Mouse (Mus musculus) embryonic stem cell, embryonic (primary cell): Measurements from ENCODE around the gene Agl.

Experiments used
- CTCF ChIA-PET, 4 experiments: fragments of 300-600 bp in 2 of 4; fragments of 350-600 bp in 2 of 4; sonication (Branson Sonifier 250); formaldehyde crosslinking; loops; one replicate each; lab custom pipeline; 2022; ENCODE audit warnings: inconsistent platforms in 2 of 4; lab: Charles Lee
- POLR2A ChIA-PET, 4 experiments: fragments of 300-600 bp in 2 of 4; fragments of 350-600 bp in 2 of 4; sonication (Branson Sonifier 250); formaldehyde crosslinking; loops; one replicate each; lab custom pipeline; 2022; ENCODE audit warnings: antibody characterized with exemption in 4 of 4, inconsistent platforms in 1 of 4; lab: Charles Lee

Agl gene

GRCm38 (mm10) chr3:116807811-116808506 is at the start of gene Agl:
Gene Agl, minus strand, starts transcription at chr3:116808166.
- CTCF ChIA-PET: interaction anchor here in 2 of 4 experiments (0.5 to 1.1 kb wide), 2 partner anchors 28 to 474 kb away, joined by 4 read pairs; no protein-coding TSS in a partner anchor
- POLR2A ChIA-PET: interaction anchor here in 2 of 4 experiments (0.6 to 2.6 kb wide), 8 partner anchors 10 to 213 kb away, joined by 3 to 8 read pairs (median 4); partner anchors contain the start of gene Sass6 (in 1 of the 2)

- CTCF ChIA-PET: interaction anchor here in 2 of 4 experiments (0.5 kb wide), 2 partner anchors 67 to 532 kb away, joined by 3 to 4 read pairs; no protein-coding TSS in a partner anchor
- POLR2A ChIA-PET: interaction anchor here in 1 of 4 experiments (0.8 to 1.3 kb wide), 4 partner anchors 11 to 23 kb away, joined by 3 to 6 read pairs (median 4); no protein-coding TSS in a partner anchor
Observed at GRCm38 (mm10) chr3:116857611-116858010, 49.6 kb upstream of the Agl start.

- POLR2A ChIA-PET: interaction anchor here in 2 of 4 experiments (0.6 to 1.3 kb wide), 6 partner anchors 9 to 1226 kb away, joined by 3 to 4 read pairs (median 3); no protein-coding TSS in a partner anchor
- CTCF ChIA-PET: no interaction called here
Observed at GRCm38 (mm10) chr3:116852421-116852820, 44.5 kb upstream of the Agl start.

DNA sequence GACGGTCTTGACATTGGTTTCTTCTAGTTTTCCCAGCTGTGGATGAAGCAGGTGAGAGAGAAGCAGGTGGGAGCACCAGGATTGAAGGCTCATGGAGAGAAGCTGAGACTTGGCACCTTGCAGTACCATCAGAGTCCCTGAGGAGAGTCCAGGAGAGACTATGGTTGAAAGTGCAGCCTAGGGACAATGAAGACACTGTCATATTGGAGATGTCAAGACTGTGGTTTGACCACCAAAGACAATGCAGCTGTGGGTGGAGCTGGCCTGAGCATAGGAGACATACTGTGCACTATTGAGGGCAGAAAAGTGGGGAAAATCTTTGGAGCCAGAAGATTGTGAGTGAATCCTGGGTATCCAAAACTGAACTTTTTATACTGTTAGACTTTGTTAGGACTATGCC is 42.4 kb upstream of the Agl start:
- POLR2A ChIA-PET: interaction anchor here in 1 of 4 experiments (0.8 to 0.9 kb wide), 2 partner anchors 9 to 11 kb away, joined by 3 read pairs; partner anchors contain the start of gene Frrs1
- CTCF ChIA-PET: no interaction called here

GRCm38 (mm10) chr3:116848936-116849335 is 41.0 kb upstream of the Agl start:
- ChIA-PET CTCF (no interaction called here), POLR2A (interaction anchor here in 3 of 4 experiments (0.6 to 0.7 kb wide), 3 partner anchors 13 to 1200 kb away, joined by 3 to 5 read pairs (median 4); no protein-coding TSS in a partner anchor)

GRCm38 (mm10) chr3:116848099-116848498 is 40.1 kb upstream of the Agl start:
- ChIA-PET CTCF (no interaction called here), POLR2A (no interaction called here)

DNA sequence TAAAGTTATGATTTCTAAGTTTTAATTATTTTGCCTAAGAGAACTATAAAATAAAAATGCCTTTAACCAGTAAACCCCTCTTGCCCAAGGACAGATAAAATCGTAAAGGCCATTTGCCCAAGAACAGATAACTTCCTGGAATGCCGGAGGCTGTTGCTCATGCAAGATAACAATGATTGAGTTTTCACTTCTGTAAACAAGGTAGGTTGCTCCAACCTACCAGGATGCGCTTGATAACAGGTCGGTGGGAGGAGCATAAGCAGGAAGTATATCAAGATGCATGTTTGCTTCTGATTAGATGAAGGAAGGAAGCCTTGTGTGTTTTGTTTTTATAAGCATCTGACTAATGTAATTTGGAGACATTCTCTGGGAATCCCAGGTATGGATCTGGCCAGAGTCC is 38.1 kb upstream of the Agl start:
- ChIA-PET CTCF (no interaction called here), POLR2A (interaction anchor here in 2 of 4 experiments (1.3 to 1.9 kb wide), 2 partner anchors 15 to 25 kb away, joined by 3 to 6 read pairs; no protein-coding TSS in a partner anchor)

- CTCF ChIA-PET: interaction anchor here in 1 of 4 experiments (0.5 to 0.7 kb wide), 2 partner anchors 49 to 364 kb away, joined by 3 read pairs; no protein-coding TSS in a partner anchor
- POLR2A ChIA-PET: interaction anchor here in 2 of 4 experiments (0.6 to 1.9 kb wide), 3 partner anchors 16 to 224 kb away, joined by 3 to 6 read pairs (median 3); no protein-coding TSS in a partner anchor
Observed at GRCm38 (mm10) chr3:116844880-116845579, 37.1 kb upstream of the Agl start.

- ChIA-PET POLR2A (interaction anchor here (0.6 to 2.5 kb wide), 13 partner anchors 11 to 511 kb away, joined by 3 to 16 read pairs (median 4); partner anchors contain the start of gene Frrs1 (in 1 of the 4)), CTCF (interaction anchor here in 2 of 4 experiments (0.6 to 0.9 kb wide), 5 partner anchors 15 to 501 kb away, joined by 3 to 4 read pairs (median 4); partner anchors contain the start of gene Dbt (in 1 of the 2))
Observed at GRCm38 (mm10) chr3:116841311-116841710, 33.3 kb upstream of the Agl start.

DNA sequence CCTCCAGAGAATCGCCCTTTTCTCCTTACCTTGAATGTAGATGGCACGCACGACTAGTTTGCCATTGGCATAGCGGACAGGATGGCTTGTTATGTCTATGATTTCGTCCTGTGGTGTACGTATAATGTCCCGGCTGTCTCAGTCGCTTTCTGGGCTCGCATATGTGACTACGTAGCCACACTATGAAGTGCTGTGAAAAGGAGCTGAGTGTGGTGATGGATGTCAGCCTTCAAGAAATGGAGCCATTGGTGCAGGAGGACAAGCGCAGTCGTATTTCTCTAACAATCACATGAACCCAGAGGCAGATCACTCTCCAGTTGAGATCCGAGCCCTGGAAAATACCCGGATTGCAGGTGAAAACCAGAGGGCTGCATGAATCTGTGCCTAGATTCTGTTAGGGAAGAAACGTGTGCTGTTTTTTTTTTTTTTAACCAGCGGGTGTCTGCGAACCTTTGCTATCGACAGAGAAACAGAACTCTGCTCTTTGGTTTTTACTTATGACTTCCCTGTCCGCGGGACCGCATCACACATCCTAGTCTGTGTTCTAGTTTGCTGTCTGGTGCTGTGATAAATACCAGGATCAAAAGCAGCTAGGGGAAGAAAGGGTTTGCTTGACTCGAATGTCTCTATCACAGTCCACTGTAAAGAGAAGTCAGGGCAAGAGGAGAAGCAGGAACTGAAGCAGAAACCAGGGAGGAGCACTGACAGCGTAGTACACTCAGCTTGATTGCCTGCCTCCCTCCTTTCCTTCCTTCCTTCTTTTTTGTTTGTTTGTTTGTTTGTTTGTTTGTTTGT is 28.9 kb upstream of the Agl start:
- CTCF ChIA-PET: interaction anchor here in 3 of 4 experiments (0.7 to 3.4 kb wide), 18 partner anchors 14 to 900 kb away, joined by 3 to 20 read pairs (median 6); partner anchors contain the start of gene Dbt (in 1 of the 3)

GRCm38 (mm10) chr3:116835770-116836680 is 28.1 kb upstream of the Agl start:
- ChIA-PET CTCF (interaction anchor here (0.5 to 3.4 kb wide), 34 partner anchors 13 to 899 kb away, joined by 3 to 19 read pairs (median 4); partner anchors contain the start of gene Dbt (in 1 of the 4)), POLR2A (interaction anchor here (0.6 to 2.8 kb wide), 31 partner anchors 10 to 719 kb away, joined by 3 to 18 read pairs (median 4); partner anchors contain the start of genes Frrs1 (in 2 of the 4), Agl (in 1 of the 4), Dbt (in 1 of the 4) and Rtca (in 1 of the 4))

More for the DNA sequence above, 28.9 kb upstream of the Agl start:
- POLR2A ChIA-PET: interaction anchor here (0.6 to 2.8 kb wide), 23 partner anchors 12 to 572 kb away, joined by 3 to 18 read pairs (median 4); partner anchors contain the start of genes Frrs1 (in 2 of the 4), Agl (in 1 of the 4) and Rtca (in 1 of the 4)

DNA sequence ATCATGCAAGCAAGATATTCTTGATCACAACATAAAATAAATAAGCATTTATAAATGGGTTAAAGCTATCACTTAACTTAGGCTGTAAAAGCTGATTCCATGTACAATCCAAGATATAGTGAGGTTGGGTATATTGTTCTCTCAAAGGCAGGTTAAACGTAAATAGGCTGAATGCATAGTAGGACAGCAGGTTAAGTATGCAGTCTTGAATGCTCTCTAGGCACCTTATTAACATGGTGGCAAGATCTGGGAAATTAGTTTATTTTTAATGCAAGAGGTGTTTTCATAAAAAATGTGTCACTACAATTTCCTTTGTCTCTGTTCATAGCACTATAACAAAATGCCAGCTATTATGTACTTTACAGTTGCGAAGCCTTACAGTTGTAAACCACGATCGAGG is 27.4 kb upstream of the Agl start:
- CTCF ChIA-PET: interaction anchor here (0.5 to 3.4 kb wide), 26 partner anchors 12 to 899 kb away, joined by 3 to 19 read pairs (median 4); partner anchors contain the start of gene Dbt (in 1 of the 4)
- POLR2A ChIA-PET: interaction anchor here (0.6 to 2.8 kb wide), 18 partner anchors 9 to 719 kb away, joined by 3 to 18 read pairs (median 4); partner anchors contain the start of genes Frrs1 (in 2 of the 4) and Dbt (in 1 of the 4)

GRCm38 (mm10) chr3:116834241-116834640 is 26.3 kb upstream of the Agl start:
- ChIA-PET POLR2A (interaction anchor here in 1 of 4 experiments (1.2 to 1.5 kb wide), 2 partner anchors 9 to 23 kb away, joined by 3 read pairs; no protein-coding TSS in a partner anchor), CTCF (interaction anchor here in 1 of 4 experiments (0.6 to 1.9 kb wide), 2 partner anchors 86 to 501 kb away, joined by 5 read pairs; no protein-coding TSS in a partner anchor)

DNA sequence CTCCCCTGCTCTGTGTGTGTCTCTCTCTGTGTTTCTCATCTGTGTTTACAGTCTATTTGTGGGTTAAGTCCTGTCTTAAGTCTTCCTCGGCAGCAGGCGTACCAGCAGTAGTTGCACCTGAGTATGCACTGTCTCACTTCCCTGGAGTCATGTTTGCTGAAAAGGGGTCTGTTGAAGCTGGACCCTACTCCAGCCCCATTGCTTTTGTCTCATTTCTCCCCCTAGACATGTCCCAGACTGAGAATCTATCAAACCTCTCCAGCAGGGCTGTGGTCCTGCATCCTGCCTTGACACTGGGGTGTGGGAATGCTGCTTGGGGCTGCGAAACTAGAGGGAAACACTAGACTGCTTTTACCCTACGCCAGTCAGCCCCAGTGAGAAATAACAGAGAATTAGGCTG is 25.5 kb upstream of the Agl start:
- CTCF ChIA-PET: no interaction called here
- POLR2A ChIA-PET: interaction anchor here in 1 of 4 experiments (1.2 kb wide), 1 partner anchor 24 kb away, joined by 3 read pairs; no protein-coding TSS in a partner anchor

- POLR2A ChIA-PET: no interaction called here
- CTCF ChIA-PET: no interaction called here
Observed at GRCm38 (mm10) chr3:116832526-116833310, 24.8 kb upstream of the Agl start.
